Mouse (Mus musculus) ES-E14 (cell line): Measurements from ENCODE around the gene Armc6. TPM values are rescaled to one million over a fixed set of nuclear protein-coding genes. Genes with fewer than 3 reads are reported as not detected.

Experiments used
- DNase-seq: peaks from one replicate; pipeline ENCODE4 v3.0.0-alpha.2; 2013; ENCODE audit warnings: low read depth, low spot score
- H3K27ac ChIP-seq: 2 replicates; pipeline ENCODE4 v1.5.1; 2012; ENCODE audit warnings: low read depth, mild to moderate bottlenecking, low read length, moderate library complexity, mixed read lengths; ENCODE audit not compliant: poor library complexity, insufficient read depth, severe bottlenecking
- H3K36me3 ChIP-seq: 2 replicates; pipeline ENCODE4 v1.6.1; 2012; ENCODE audit warnings: mild to moderate bottlenecking, low read length, moderate library complexity, mixed read lengths; ENCODE audit not compliant: control insufficient read depth, poor library complexity, insufficient read depth, severe bottlenecking
- H3K4me1 ChIP-seq, 2 experiments: fragments of 150-350 bp in 1 of 2; sonication (generic) in 1 of 2; 2 replicates each; pipeline ENCODE4 v1.6.1; 2012; ENCODE audit warnings: low read length in 2 of 2, mild to moderate bottlenecking in 1 of 2, mixed read lengths in 1 of 2; ENCODE audit not compliant: control insufficient read depth in 2 of 2, insufficient read depth in 2 of 2, poor library complexity in 1 of 2
- H3K4me3 ChIP-seq, 2 experiments: fragments of 150-350 bp in 1 of 2; sonication (generic) in 1 of 2; 2 replicates each; pipeline ENCODE4 v1.5.1; 2012; ENCODE audit warnings: low read length in 2 of 2, low read depth in 1 of 2, mild to moderate bottlenecking in 1 of 2, mixed read lengths in 1 of 2; ENCODE audit not compliant: insufficient read depth in 1 of 2, poor library complexity in 1 of 2, severe bottlenecking in 1 of 2
- H3K9ac ChIP-seq: 2 replicates; pipeline ENCODE4 v1.6.1; 2012; ENCODE audit warnings: low read depth, mild to moderate bottlenecking, low read length, mixed read lengths; ENCODE audit not compliant: poor library complexity, insufficient read depth, severe bottlenecking
- H3K9me3 ChIP-seq: fragments of 150-350 bp; sonication (generic); 2 replicates; pipeline ENCODE4 v1.6.1; 2012; ENCODE audit warnings: low read depth, mild to moderate bottlenecking, low read length; ENCODE audit not compliant: control insufficient read depth, insufficient read depth
- CHD2 ChIP-seq: IDR thresholded peaks from 2 replicates; pipeline ENCODE4 v1.6.1; 2014; ENCODE audit warnings: mild to moderate bottlenecking, low read depth, low read length, inconsistent platforms
- HCFC1 ChIP-seq: IDR thresholded peaks from 2 replicates; pipeline ENCODE4 v1.6.1; 2012; ENCODE audit warnings: low read length, inconsistent platforms, borderline replicate concordance; ENCODE audit not compliant: insufficient read depth
- MAFK ChIP-seq: IDR thresholded peaks from 2 replicates; pipeline ENCODE4 v1.6.1; 2014; ENCODE audit warnings: mild to moderate bottlenecking, low read depth, low read length, inconsistent platforms; ENCODE audit not compliant: insufficient read depth
- ZC3H11A ChIP-seq: IDR thresholded peaks from 2 replicates; pipeline ENCODE4 v1.6.1; 2012; ENCODE audit warnings: low read depth, mild to moderate bottlenecking, inconsistent platforms, low read length, borderline replicate concordance
- ZNF384 ChIP-seq: IDR thresholded peaks from 2 replicates; pipeline ENCODE4 v1.6.1; 2012; ENCODE audit warnings: low read depth, low read length, inconsistent platforms
- in situ Hi-C, 2 experiments: fragments of 600-800 bp; cut with MboI; formaldehyde crosslinking; loops; one replicate each; pipeline ENCODE4 v1.15.1; 2025; ENCODE audit warnings: low sequenced_read_pairs in 2 of 2, inconsistent platforms in 1 of 2; ENCODE audit not compliant: unreplicated experiment in 2 of 2
- total RNA-seq: library from RNA; depleted of rRNA; stranded (reverse); fragments of 300-350 nt; gene quantifications from 2 replicates; pipeline ENCODE4 v1.2.3, GENCODE M21; 2012

The Armc6 gene
- total RNA-seq, 1 experiment = 61.8 TPM

GRCm38 (mm10) chr8:70181212-70181902 lies 52.9 kb downstream of the Armc6 start:
- no peaks in the 10 kb centered on the region for H3K9me3 ChIP-seq
- no peak overlapping the region for H3K27ac ChIP-seq
- no peak for TF ChIP-seq CHD2
- no peak for TF ChIP-seq ZC3H11A
- no peak for TF ChIP-seq MAFK
- TF ChIP-seq ZNF384 = no peak
- no peak for TF ChIP-seq HCFC1
- H3K4me3 ChIP-seq = no peak overlapping the region
- no peak for DNase-seq
- H3K9ac ChIP-seq = no peak overlapping the region
- peaks cover 0 to 4% of the 10 kb centered on the region in 2 experiments; a peak in 1 of 4 replicates for H3K4me1 ChIP-seq
- in situ Hi-C loops = no loop called here
- H3K36me3 ChIP-seq = peaks cover 7% of the 10 kb centered on the region; the same call in 1 of the 2 replicates

GRCm38 (mm10) chr8:70179082-70179481 lies 55.2 kb downstream of the Armc6 start:
- in situ Hi-C loops = no loop called here
- TF ChIP-seq MAFK (no peak), ZNF384 (no peak), CHD2 (no peak), ZC3H11A (no peak), HCFC1 (no peak)
- no peak for DNase-seq
- Histone ChIP-seq H3K9me3 (no peaks in the 10 kb centered on the region), H3K4me3 (no peak overlapping the region), H3K9ac (no peak overlapping the region), H3K4me1 (peaks cover 0 to 5% of the 10 kb centered on the region in 2 experiments; a peak in 1 of 4 replicates), H3K27ac (no peak overlapping the region), H3K36me3 (peaks cover 10% of the 10 kb centered on the region; the same call in 1 of the 2 replicates)

- H3K4me3 ChIP-seq = no peak overlapping the region
- no peaks in the 10 kb centered on the region for H3K9me3 ChIP-seq
- H3K4me1 ChIP-seq = peaks cover 0 to 9% of the 10 kb centered on the region in 2 experiments; a peak in 2 of 4 replicates
- peaks cover 10% of the 10 kb centered on the region; the same call in 1 of the 2 replicates for H3K36me3 ChIP-seq
- TF ChIP-seq ZNF384 (peak; percentile 93), CHD2 (no peak), ZC3H11A (no peak), MAFK (no peak), HCFC1 (no peak)
- H3K27ac ChIP-seq = no peak overlapping the region
- in situ Hi-C loops = no loop called here
- H3K9ac ChIP-seq = no peak overlapping the region
- DNase-seq = no peak
Observed at GRCm38 (mm10) chr8:70178231-70178630, 56.0 kb downstream of the Armc6 start.

GRCm38 (mm10) chr8:70174079-70174478 lies 60.2 kb downstream of the Armc6 start:
- Histone ChIP-seq H3K9me3 (no peaks in the 10 kb centered on the region), H3K4me1 (peaks cover 1 to 11% of the 10 kb centered on the region in 2 experiments; a peak in 2 of 4 replicates), H3K27ac (no peak overlapping the region), H3K36me3 (peaks cover 10% of the 10 kb centered on the region; the same call in 1 of the 2 replicates), H3K9ac (no peak overlapping the region), H3K4me3 (no peak overlapping the region)
- no peak for DNase-seq
- in situ Hi-C loops = no loop called here
- TF ChIP-seq MAFK (no peak), ZNF384 (no peak), HCFC1 (no peak), CHD2 (no peak), ZC3H11A (no peak)
